Mouse (Mus musculus): ENCODE data around the gene Itgb1bp1. TPM values are rescaled to one million over a fixed set of nuclear protein-coding genes. Genes with fewer than 3 reads are reported as not detected.

Itgb1bp1 gene
- total RNA-seq, 2 experiments from 2014 or later = 32.2 to 40.6 TPM

DNA sequence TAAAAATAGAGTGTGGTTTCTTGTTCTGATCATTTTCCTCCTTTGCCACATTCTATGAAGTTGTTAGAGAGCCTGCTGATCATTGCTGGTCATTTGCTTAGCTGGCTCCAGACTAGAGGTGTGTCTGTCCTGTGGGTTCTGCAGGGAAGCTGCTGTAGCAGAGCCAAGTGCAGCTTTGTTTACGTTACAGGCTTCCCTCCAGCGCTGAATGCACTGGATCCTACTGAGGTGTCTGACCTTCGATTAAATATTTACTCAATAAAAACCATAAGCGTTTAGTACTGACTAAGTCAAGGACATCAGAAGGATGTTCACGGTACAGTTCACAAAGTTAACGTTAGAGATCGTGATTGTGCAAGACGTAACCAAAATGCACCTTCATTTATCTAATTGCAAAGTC, 15.8 kb upstream of the Itgb1bp1 start:
- no peak for ATAC-seq (replicated peaks; ENCODE audit: poor library complexity)

DNA sequence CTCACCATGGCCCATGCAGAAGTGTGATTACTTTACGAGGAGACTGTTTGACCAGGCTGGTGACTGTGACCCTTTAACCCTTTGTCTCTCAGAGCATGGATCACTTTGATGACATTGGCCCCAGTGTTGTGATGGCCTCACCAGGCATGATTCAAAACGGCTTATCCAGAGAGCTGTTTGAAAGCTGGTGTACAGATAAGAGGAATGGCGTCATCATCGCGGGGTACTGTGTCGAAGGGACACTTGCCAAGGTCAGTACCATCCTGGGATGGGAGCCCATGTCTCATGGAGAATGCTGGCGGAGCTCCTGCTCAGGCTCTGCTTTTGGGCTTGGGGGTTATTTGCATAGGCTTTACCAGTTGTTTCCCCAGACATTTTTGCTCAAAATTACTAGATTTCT, 15.2 kb upstream of the Itgb1bp1 start:
- ATAC-seq (replicated peaks; ENCODE audit: poor library complexity) = no peak

DNA sequence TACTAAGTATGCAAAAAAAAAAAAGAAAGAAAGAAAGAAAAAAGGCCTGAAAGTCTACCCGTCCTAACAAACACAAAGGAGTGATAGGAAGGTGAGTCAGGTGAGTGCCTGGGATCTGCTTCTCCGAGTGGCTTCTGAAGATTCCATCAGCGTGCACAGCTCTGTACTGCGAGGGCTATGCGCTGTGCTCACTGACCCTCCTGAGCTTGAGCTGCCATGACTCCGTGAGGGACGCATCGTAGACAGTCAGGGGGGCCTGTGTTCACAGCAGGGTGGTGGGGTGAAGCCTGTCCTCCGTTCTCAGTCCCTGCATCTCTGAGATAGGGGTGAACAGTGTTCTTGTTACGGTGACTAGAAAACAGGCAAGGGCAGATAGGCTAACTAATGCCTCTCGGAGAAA, 12.8 kb upstream of the Itgb1bp1 start:
- ATAC-seq (replicated peaks; ENCODE audit: poor library complexity) = no peak

DNA sequence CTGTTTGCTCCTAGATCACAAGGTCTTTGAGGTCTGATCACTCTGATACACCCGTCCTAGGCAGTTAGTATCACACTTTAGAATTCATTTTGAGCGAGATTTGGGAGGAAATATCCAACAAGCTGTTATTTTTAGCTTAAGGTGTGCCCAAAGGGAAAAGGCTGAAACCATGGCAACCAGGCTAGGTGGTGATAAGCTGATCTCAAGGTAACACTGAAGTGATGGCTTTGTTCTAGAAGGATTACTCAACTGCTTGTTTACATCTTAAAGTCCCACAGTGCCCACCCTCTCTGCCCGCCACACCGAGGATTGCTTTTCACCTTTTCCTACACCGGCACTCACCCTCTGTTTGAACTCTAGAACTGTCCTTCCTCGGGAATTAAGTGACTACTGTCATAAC, 3.6 kb upstream of the Itgb1bp1 start:
- no peak for ATAC-seq (replicated peaks; ENCODE audit: poor library complexity)

DNA sequence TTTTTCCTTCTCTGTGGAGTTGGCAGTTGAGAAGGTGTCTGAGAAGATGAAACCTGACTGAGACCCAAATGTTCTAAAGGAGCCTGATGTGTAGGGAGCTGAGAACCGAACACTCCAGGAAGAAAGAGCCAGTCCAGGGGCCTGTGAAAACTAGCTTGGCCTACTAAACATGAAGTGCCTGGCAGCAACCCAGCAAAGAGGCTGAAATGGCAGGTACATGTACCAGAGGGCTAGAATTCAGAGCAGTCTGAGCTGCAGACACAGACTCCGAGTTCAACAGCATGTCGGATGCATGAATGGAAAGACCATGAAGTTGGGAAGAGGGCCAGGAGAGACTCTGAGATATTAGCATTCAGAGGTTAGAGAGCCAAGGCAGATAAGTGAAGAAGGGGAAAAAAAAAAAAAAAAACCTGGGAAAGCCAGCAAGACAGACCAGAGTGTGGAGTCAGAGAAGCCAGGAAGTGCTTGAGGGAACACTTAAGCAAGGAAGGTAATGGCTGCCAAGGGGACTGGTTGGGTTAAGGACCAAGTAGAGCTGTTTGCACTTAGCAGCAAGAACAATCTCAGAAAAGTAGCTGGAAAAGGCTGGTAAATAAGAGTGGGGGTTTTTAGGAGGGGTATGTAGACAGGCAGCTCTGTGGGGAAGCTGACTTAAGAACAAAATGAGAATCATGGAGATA, 2.8 kb upstream of the Itgb1bp1 start:
- ATAC-seq (replicated peaks; ENCODE audit: poor library complexity) = no peak

DNA sequence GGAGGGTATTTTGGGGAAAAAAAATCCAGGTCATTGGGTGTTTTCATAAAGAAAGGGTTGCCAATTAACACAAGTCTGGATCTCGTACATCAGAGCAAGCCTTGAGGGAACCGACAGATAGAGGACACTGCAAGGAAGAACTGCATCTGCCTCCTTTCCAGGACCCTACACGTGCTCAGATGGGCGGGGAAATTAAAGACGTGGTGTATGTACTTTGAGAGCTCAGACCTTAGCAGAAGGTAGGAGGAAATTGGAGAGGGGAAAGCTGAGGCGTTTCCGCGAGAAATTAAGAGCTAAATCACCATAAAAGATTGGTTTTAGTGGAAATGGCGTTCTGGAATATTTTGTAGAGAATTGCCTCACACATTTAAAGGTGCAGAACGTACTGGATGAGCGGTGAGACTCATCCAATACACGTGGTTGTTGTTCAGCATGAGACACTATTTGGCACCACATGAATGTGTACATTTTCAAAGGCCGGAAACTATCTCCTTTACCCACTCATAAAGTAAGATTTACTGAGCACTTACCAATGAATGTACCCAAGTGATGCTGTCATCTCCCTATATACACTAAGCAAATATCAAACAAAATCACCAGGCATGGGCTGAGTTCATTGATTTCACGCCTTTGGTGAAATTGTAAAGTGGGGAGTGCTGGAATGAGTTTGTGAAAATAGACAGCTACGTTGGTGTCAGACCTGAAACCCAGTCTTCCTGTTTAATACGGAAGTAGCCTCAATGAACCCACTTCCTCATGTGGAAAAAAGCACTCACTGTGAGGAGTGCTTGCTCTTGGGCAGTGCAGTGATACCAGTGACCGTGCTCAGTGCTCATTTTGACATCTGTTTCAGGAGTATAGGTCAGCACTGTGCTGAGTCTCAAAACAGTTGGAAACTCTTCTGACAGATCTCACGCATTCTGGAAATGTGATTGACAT, 897 bp upstream of the Itgb1bp1 start:
- peak; percentile 69 for ATAC-seq (replicated peaks; ENCODE audit: poor library complexity)

DNA sequence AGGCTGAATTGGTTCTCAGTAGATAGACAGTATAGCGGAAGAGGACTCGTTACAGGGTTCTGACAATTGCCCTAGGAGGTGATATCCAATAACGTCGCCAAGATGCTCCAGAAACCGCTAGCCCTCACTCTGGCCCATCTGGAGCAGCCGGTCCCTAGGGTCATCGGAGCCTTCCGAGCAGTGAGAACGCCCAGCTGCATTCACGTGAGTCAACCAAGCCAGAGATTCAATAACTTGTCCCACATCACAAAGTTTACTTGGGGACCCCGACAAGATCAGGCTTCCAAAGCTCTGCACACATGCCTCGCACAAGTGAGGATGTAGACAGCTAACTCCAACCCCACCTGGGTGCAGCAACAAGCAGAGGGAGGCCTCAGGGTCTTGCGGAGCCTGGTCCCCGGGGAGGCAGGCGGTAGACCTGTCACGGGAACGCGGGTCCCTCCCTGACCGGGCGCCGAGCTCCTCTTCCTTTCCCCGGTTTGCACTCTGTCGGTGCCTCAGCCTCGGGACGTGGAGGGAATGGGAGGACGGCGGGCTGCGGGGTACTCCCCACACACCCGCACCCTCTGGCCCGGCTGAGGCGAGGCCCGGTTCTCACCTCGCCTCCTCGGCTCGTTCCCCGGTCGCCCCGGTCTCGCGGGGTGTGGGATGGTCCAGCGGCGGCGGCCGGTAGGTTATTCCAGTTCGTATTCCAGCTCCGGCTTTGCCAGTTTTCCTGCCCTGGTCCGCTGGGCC, 409 bp downstream of the Itgb1bp1 start:
- peak; percentile 2; the same call in 1 of the 2 replicates for ATAC-seq (replicated peaks; ENCODE audit: poor library complexity)

DNA sequence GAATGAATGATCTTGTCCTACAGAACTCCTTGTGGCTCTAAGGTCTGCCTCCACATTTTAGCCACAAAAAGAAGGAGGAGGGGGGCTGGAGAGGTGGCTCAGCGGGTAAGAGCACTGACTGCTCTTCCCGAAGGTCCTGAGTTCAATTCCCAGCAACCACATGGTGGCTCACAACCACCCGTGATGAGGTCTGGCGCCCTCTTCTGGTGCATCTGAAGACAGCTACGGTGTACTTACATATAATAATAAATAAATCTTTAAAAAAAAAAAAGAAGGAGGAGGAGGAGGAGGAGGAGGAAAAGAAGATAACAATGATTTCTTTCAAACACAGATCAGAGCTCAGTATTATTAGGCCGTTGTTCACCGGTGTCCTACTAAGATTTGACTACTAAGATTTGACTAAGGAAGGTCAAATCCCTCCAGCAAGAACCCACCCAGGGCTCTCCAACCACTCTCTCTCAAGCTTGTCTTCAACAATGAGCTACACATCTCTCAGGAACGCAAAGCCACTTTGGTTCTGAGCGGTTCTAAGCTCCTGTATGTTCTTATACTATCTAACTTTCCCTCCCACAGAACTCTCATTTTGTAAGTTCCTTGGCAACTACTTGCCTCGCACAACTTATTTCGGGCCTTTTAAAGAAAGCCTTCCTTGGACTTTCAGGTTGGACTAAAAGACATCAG, 1.2 kb downstream of the Itgb1bp1 start, which contains the start of gene Cpsf3:
Gene Cpsf3, plus strand, starts transcription at position 631 of the 681 bp plus-strand sequence.
- ATAC-seq (replicated peaks; ENCODE audit: poor library complexity) = no peak

DNA sequence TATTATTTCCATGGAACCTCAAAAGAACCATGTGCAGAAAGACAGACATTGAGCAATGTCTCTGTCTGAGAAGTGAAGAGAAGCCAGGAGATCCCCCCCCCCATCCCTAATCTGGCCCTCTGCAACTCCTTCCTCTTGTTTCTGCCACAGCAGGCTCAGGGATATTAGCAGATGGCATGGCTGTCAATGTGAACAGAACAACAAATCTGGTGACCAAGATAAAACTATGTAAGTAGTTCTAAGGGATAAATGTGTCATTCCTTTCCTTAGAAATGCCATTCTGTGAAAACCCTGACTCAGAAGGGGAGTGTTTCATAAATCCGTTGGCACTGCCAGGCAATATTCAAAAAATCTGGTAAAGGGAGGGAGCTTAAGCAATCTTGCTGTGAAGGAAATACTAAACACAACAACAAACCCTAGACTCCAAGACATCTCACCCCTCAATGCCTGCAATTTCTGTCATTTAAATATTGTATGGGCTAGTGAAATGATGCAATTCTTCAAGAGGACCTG, 8.7 kb downstream of the Itgb1bp1 start:
- no peak for ATAC-seq (replicated peaks; ENCODE audit: poor library complexity)

DNA sequence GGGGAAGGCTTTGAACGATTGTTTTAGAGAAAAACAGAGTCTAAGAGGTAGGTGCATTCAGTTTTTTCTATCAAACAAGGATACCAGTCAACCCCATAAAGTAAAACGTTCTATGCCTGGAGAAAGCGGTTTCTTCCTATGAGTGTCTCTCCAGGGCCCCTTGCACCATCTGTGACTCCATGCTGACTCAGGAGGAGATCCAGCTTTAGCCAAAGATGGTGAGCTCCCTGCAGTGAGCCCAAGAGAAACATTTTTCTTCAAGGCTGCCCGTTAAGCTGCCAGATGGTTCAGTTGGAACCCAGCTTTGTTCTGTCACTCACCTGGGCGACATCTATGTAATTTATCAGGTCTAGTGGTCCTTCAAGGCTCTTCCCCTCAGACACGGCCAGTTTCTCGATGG, 11.6 kb downstream of the Itgb1bp1 start:
- no peak for ATAC-seq (replicated peaks; ENCODE audit: poor library complexity)

DNA sequence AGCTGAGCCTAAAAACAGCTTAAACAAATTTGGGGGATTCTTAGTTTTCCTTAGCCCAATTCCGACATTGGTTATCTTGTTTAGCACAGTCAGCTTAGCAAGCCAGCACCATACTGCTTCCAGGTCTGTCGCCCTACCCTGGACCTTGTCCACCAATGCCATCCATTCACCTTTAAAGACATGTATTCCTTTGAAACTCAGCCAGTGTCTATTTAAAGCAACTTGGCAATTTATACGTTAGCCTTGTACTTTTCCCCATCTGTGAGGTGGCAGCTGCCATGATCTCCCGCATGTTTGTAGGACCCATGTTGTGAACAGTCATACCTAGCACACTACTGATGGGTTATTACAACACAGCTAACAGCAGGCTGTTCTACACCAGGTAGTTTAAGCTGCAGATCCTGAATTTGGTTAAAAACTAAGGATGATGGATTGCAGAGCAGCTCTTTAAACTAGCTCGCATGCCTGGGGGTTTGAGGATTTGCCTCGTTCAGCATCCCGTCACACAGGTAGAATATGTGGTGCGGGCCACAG, 17.9 kb downstream of the Itgb1bp1 start:
- ATAC-seq (replicated peaks; ENCODE audit: poor library complexity) = no peak

DNA sequence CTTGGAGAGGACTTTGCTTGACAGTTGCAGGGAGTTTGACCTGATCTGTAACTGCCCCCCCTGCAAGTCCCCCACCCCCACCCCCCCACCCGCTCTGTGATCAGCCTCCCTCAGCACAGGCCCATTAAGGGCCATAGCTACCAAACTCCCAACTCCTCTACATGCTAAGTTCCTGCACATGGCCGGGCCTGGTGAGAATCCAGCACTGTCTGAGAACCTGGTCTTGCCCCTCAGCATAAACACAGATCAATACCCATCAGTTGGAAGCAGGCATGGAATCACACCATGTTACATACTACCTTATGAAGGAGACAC, 19.3 kb downstream of the Itgb1bp1 start:
- no peak for ATAC-seq (replicated peaks; ENCODE audit: poor library complexity)

DNA sequence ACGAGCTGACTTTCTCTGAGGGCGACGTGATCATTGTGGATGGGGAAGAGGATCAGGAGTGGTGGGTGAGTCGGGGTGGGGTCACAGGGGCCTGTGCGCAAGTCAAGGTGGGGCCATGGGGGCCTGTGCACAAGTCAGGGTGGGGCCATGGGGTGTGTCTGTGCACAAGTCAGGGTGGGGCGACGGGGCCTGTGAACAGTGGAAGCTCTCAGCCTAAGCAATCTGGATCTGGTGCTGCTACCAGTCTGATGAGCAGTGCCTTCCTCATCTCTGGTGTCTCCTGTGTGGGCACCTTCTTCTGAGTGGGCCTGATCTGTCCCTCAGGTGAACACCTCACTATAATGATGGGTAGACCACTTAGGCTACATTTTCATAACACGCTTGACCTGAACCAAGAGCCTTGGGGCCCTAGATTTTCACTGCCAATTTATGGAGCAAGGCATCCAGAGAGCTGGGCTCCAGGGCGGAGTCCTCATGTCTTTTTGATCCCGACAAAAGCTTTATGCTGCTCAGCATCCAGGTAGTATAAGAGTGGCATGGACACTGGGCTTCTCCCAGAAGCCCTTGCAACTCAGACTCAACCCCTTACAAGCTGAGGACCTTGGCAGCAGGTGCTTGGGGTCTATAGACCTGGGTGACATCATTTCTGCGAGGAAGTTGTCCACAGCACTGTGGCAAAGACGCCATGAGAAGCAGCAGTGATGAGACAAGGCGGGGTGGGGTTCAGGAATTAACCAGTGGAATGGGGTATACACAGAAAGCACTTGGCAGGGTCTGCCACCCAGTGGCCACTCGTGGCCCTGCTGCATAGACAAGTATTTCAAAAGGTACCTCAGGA, 19.9 kb downstream of the Itgb1bp1 start:
- peak; percentile 94 for ATAC-seq (replicated peaks; ENCODE audit: poor library complexity)

DNA sequence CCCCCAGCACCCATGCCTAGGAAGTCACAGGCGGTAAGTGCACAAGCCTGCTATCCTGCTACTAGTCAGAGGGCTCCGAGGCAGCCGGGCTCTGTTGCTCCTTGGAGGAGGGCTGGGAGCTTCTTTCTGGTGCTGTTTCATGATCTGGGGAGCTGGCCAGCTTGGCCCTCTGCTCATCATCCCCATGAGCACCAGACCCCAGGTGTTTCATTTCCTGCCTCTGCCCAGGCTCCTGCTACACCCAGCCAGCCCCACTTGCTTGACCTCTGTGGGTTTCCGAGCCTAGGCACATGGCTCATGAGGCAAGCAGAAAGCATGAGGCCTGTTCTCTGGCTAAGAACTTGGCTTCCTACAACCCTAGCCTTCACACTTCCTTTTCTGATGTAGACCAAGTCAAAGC, 20.6 kb downstream of the Itgb1bp1 start:
- no peak for ATAC-seq (replicated peaks; ENCODE audit: poor library complexity)

DNA sequence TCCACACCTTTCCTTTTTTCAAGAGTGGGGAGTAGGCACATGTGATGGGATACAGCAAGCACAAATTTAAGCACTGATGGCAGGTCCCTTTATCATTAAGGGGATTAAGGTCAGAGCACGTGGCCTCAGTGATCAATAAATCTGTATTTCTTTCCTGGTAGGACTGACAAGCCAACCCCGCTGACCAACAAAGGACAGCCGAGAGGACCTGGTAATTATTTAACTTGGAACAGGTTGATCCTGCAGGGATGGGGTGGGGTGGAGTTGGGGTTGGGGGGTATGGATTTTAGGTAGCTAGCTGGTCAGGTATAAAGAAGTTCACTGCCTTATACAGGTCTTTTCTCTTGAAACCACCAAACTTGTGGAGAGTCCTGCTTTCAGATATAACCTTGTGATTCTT, 21.1 kb downstream of the Itgb1bp1 start:
- no peak for ATAC-seq (replicated peaks; ENCODE audit: poor library complexity)

DNA sequence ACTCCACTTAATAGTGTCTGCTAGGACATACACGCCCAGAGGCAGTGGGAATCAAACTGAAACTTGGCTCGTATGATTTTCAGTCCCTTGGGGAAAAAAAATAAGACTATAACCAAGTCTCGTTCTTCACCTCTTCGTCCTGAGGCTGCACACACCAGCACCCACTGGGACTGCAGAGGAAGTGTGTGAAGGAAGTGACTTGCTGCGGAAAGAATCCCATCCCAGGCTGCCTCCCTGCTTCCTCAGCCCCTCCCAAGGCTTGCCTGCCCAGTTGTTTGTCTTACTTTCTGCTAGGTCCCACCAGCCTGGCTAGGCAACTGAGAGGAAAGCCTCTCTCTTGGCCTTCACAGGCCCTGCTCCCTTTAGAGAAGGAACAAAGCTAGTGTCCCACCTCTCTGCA, 21.8 kb downstream of the Itgb1bp1 start:
- ATAC-seq (replicated peaks; ENCODE audit: poor library complexity) = no peak

DNA sequence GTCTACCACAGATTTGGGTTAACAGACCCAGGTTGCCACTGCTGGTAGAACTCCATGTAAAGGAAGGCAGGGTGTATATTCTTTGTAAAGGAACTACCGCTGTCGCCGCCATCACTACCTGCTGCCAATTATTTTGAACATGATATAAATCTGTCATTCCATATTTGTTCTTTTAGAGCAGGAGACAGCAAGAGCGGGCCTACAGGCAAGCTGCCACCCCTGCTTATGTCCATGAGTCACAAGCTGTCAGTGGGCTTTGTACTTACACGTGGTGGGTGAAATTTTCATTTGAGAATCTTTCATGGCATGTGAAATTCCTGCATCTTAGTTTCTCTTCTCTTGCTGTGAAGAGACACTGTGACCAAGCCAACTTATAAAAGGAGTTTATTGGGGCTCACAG, 22.8 kb downstream of the Itgb1bp1 start:
- ATAC-seq (replicated peaks; ENCODE audit: poor library complexity) = no peak

DNA sequence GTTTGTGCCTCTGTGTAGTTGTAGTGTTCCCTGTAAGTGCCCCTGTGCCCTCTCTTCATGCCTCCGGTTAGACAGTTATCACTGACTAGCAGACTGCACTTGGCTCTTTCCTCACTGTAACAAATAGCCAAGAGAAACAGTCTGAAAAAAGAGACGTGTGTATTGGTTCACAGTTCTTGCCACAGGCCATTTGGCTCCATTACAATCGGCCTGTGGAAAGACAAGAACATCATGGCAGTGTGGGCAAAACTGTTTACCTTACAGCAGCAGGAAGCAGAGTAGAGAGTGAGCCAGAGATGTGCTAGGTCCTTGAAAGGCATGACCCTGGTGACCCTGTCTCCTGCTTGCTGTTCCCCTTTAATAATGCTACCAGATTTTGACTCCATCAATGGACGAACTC, 24.6 kb downstream of the Itgb1bp1 start:
- no peak for ATAC-seq (replicated peaks; ENCODE audit: poor library complexity)

DNA sequence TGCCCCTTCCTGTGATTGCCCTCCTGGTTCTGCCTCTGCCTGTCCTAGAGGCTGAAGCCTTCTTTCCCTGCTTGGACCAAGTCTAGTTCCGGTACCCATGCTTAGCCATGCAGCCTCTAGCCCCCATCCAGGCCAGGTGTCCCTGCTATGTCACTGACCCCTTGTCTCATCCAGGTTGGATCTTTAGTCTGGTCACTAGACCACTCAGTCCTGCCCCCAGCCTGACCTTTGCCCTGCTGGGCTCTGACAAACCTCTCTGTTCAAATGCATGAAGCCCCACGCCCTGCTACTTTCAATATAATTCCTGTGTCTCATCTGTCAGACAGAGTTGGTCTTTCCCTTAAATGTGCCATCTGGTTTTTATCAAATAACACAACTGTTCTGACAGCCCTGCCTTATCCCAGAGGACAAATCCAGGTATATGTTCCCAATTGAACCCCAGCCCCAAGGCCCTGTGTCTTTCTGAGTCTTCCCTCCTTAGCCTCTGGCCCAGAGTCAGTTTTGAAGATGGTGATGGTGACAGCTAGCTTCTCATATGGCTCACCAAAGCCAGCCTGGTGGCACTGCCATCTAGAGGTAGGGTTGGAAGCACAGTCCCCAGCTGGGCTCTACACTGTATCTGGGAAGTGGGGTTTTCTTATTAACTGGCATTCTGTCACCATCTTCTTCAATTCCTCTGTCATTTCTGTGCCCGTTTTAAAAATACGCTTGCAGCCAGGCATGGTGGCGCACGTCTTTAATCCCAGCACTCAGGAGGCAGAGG, 25.4 kb downstream of the Itgb1bp1 start:
- ATAC-seq (replicated peaks; ENCODE audit: poor library complexity) = peak; percentile 84
